Mouse (Mus musculus): ENCODE measurements around the gene Ccar1.

- TF ChIP-seq CTCF (IDR thresholded peaks at IDR 0.05; ENCODE audit: control insufficient read depth, insufficient read depth, insufficient replicate concordance, low read depth, low read length) (no peak), POLR2A (IDR thresholded peaks at IDR 0.05; ENCODE audit: control insufficient read depth, low read depth, low read length) (no peak)
Measured at GRCm38 (mm10) chr10:62808316-62808715, 16.2 kb upstream of the Ccar1 start.
